Mouse (Mus musculus) ZHBTc4 (cell line): Measurements from ENCODE around the gene Rock2.
"Not testable (repeated sequence)": the region's sequence is repeated elsewhere in the genome, so short reads cannot be mapped to it uniquely, and the experiment has no call there.

Experiments
- DNase-seq: peaks from one replicate; pipeline ENCODE4 v3.0.0-alpha.2; 2011; ENCODE audit warnings: low read depth, low spot score

Rock2 gene

DNA sequence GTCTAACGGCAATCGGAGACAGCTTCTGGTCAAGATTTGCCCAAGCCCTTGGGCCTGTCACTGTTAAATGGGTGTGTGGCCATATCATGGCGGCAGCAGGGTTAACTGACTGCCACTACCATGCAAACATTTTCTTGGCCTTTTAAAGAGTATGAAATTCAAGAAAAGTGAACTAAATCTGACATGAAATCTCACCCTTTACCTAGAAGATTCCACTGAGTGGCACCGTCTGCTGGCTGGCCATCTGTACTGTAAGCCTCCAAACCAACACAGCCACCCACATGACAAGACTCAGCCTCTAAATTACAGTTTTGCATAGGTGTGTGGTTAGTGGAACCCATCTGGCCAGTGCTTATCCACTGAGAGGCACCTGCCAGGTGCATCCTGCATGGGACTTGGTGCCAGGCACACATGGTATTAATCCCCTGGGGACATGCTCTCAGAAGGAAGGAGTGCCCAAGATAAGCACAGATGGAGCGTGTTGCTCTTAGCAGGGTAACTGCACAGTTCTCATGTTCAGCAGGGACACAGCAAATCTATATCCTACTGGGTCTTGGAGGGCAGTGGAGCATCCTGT, 102.3 kb downstream of the Rock2 start:
- DNase-seq, result no peak

DNA sequence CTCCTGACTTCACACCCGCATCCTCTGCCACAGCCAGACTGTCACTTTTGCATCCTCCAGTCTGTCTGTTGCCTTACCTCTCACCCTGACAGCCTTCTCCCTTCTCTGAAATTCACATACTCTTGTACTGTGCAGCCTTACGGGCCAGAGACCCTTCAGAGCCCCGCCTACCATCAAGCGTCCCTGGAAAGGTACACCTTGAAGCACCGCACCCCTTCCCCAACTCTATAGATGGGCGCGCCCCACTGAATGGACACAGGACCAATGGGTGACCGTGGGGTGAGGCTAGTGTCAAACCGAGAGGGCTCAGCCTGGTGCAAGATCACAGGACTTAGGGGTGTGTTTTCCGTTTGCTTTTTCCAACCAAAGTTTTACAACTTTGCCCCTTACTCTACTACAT, 104.5 kb downstream of the Rock2 start:
- DNase-seq, result peak; percentile 48

DNA sequence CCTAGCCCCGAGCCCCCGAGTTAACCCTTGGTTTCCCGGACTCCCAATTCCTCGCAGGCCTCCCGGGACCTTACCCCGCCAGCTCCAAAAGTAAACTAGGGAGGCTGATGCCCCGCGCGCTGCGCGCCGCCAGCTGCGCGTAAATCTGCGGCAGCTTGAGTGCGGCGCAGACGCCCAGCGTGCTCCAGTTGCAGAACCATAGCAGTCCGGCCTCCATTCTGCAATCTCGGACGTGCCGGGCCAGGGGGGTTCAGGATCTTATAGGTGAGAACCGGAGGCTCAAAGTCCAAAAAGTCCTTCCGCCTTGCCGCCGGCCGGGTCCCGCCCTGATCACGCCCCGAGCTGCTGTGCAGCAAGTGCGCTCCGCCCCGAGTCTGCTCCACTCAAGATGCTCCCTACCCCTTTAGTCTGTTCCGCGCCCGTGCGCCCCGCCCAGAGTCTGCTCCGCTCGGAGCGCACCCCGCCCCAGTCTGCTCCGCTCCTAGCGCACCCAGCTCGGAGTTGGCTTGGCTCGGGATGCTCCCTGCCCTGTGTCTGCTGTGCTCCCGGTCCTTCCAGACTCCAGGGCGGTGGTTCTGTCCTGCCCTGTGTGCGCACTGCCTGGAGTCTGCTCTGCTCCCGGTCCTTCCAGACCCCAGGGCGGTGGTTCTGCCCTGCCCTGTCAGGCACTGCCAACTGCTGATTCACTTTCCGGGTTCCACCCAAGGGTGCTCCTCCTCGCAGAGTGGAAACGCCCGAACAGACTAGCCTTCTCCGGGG, 105.2 kb downstream of the Rock2 start, which contains the start of gene Pqlc3:
Gene Pqlc3, minus strand, starts transcription at position 670 of the 759 bp plus-strand sequence.
- peak; percentile 98 for DNase-seq

DNA sequence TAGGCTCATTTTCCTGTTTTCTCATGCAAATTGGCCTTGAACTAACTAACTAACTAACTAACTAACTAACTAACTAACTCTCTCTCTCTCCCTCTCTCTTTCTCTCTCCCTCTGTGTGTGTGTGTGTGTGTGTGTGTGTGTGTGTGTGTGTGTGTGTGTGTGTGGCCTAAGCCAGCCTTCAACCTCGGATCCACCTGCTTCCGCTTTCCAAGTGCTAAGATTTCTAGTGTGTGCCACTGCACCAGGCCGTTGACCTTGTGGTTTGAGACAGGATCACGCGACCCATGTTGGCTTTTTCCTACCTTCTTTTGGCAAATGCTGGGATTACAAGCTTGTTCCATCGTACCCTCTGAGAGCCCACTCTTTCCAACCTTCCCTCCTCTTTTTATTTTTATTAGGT, 105.9 kb downstream of the Rock2 start:
- peak; percentile 50 for DNase-seq

DNA sequence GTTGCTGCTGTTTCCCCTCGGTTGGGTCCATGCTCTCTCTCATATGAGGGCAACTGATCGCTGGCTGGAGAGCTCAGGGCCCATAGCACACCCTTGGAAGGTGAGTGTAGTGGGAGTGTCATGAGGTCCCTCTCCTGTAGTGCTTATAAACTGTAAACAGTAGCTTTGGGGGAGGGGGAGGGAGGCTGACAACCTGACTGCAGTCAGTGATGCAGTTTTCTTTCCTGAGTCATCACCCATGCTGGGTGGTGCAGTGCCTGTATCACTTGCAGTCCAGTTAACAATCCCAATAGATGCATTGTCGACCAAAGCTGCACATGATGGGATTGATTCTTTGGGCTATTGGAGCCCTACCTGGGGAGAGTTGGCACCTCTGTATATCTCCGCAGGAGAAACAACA, 106.5 kb downstream of the Rock2 start:
- peak; percentile 40 for DNase-seq

DNA sequence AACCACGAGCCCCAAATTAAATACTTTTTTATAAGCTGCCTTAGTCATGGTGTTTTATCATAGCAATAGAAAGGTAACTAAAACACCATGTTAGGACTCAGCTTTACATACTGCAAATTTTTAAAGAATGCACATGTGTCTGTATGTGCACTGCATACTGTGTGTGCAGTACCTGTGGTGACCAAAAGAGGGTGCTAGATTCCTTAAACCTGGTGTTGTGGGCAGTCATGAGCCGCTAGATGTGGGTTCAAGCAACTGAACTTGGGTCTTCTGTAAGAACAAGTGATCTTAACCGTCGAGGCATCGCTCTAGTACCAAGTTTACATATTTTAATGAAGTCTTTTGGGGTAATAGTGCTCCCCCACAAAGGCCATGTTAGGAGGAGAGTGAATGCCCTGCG, 114.8 kb downstream of the Rock2 start:
- DNase-seq, result peak; percentile 69

DNA sequence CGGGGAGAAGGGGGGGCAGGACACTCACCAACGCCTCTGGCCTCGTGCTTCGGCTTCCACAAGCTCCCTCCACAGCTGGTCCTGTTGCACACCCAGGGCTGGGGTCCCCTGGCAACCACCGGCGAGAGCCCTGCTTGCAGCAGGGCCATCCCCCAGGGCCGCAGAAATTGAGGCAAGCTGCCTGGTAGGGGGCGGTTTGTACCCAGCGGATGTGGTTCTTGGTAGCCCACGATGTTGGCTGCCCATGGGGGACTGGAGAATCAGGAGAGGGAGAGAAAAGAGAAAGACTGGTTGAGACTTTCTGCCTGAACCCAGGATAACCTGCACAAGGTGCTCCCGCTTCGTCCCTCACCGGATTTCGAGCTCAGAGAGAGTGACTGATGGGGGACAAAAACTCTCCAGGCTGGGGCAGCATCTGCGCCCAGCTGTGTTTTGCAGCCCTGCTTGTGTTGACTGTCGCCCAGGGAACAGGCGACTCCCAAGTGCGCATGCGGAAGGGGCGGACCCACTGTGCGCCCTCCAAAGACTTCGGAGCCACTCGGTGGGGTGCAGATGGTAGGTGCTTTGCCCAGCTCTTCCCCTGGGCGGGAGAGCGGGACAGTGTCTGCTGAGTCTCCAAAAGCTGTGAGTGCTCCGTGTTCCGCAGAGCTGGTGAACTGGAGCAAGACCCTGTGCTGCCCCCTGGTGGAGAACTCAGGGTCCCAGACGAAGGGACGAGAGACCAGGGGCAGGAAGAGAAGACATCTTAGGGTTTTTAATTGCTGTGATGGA, 116.6 kb downstream of the Rock2 start, which contains the start of gene 2410004P03Rik:
Gene 2410004P03Rik, minus strand, starts transcription at position 628 of the 771 bp plus-strand sequence.
- DNase-seq, result peak; percentile 93

DNA sequence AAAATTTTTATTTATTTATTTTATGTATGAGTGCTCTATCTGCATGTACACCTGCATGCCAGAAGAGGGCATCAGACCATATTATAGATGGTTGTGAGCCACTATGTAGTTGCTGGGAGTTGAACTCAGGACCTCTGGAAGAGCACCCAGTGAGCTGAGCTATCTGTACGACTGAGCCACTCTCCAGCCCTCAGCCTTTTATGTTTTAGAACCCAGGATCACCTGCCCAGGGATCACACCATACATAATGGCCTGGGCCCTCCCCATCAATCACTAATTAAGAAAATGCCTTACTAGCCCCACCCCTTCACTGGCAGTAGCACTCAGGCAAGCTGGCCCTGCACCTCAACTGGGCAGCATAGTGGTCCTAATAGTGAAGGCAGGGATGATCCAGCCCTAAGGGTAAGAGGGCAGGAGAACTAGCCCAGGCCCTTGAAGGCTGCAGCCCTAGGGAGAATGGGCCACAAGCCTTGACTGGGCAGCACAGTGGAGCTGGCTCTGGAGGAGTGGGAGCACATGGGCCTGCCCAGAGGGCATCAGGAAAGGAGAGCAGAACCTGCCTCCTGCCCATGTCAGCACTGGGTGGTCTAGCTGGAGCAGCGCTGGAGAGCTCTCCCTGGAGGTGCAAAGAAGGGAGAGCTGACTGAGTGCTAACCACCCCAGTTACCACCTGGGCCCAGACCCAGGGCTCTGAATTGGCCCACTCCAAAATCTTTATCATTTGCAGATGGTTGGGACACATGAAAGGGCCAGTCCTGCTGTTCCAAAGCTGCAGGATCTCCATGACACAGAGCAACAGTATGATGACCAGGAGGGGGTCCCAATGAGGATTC, 117.6 kb downstream of the Rock2 start:
- no peak for DNase-seq

DNA sequence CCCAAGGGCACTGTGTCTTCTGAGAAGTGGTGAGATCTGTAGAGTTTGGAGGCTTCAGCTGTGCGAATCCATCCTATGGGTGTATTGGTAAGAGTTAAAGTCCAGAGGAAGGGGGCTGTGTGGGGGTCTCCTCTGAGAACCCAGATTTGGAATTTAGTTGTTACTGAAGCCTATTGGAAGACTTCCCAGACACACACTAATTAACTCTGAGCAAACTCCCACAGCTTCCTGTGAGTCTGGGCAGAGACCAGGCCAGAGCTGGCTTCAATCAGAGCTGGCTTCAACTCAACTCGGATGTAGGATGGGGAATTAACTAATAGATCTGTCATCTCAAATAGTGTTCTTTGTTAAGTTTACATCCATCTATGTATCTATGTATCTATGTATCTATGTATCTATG, 121.0 kb downstream of the Rock2 start:
- no peak for DNase-seq

DNA sequence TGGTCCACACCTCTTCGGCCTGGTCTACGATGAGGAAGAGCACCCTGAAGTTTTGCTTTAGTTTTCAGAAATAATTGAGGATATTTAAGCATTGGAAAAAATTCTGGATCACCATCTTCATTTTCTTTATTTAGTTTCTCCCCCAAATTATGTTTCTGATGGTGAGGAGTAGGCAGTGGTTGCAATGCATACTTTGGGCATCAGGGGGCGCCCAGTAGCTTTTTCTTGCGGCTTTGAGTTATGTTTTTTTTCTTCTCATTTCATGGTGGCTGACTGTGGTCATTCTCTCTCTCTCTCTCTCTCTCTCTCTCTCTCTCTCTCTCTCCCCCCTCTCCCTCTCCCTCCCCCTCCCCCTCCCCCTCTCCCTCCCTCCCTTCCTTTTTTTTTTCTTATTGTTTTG, 123.8 kb downstream of the Rock2 start:
- DNase-seq, result peak; percentile 48

DNA sequence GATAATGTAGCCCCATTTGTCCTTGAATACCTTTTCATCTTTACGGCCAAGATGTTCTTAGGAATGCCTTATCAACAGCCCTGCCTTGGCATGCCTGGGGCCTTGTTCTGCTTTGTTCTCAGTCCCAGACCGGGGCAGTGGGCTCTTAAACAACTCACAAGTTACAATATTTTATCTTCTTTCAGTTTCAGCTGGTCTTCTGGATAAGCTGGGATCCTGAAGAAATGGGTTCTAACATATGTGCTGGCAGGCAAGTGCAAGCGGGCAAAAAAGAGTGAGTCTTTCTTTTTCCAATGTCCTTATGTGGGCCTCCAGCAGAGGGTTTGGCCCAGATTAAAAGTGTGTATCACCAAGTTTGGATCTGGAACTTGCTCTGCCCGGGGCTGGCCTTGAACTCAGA, 126.4 kb downstream of the Rock2 start:
- DNase-seq, result not testable (repeated sequence)

DNA sequence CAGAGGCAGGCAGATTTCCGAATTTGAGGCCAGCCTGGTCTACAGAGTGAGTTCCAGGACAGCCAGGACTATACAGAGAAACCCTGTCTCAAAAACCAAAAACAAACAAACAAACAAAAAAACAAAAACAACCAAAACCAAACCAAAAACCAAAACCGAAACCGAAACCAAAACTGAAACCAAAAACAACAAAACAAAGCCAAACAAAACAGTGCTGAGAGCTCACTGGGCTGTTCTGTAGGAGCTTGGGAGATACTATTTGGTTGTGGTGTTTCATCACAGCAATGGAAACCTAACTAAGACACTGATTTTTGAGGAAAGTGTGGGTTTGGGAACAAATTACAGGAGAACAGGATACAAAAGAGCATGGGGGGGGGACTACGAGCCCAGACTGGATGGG, 127.5 kb downstream of the Rock2 start:
- no peak for DNase-seq

DNA sequence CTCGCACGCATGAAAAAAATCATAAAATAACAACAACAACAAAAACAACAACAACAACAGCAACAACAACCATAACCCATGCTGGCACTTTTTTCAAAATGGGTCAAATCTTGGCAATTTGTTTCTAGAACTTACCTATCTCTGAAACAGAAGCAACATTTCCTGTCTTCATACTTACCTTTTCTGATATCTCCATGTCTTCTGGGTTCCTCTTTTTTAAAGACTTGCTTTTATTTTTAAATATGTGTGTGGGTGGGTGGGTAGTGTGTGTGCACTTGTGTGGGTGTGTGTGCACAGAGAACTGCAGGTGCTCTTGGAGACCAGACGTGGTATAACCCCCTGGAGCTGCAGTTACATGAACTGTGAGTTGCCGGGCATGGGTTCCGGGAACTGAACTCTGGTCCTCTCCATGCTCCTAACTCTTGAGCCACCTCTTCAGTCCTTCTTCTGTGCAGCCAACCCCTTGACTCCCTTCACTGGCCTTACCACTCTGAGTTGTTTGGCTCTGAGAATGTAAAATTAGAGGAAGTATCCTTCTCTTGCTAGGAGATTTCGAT, 129.9 kb downstream of the Rock2 start:
- DNase-seq, result no peak

DNA sequence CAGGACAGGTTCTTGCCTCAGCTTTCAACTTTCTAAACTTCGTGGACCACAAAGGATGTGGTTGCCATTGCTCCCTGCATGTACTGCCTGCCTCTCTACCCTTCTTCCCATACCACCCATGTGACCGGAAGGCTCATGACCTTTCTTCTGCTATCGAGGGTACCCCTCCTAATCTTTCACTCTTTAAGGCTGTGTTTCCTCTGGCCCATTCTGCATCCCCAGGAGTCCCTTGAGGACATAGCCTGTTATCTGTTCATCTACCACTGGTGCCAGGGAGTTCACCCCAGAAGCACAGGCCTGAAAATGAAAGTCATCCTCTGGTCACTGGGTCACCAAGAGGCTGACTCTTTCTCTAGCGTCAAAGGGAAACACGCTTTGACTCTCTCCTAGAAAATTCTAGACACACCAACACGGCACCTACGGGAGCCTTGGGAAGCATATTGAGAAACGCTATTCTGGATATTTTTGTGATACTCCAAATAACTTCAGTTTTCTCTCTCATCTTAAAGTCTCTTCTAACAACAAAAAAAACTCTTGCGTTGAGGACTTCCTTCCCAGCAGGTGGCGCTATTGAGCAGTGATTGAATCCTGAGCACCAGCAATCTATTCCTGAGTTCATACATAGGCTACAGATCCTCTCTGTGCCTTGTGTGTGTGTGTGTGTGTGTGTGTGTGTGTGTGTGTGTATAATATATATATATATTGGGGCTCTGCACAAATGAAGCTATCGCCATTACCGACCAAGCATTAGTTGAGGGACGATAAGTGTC, 138.2 kb downstream of the Rock2 start:
- DNase-seq, result peak; percentile 81

DNA sequence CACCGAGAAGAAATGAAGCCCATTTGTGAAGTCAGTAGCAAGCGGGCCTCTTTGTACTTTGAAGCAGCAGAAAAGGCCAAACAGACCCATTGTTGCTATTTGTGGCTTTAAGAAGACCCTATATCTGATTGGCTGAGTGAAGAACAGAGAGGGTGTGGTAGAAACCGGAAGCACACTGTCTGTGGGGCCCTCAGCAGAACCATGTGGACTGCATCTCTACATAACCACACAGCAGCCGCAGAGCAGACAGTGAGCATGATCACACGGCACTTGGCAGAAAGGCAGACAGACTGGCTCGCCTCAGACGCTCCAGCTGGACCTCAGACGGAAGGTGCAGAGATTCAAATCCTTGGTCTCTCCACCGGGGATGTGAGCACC, 138.8 kb downstream of the Rock2 start:
- peak; percentile 42 for DNase-seq

DNA sequence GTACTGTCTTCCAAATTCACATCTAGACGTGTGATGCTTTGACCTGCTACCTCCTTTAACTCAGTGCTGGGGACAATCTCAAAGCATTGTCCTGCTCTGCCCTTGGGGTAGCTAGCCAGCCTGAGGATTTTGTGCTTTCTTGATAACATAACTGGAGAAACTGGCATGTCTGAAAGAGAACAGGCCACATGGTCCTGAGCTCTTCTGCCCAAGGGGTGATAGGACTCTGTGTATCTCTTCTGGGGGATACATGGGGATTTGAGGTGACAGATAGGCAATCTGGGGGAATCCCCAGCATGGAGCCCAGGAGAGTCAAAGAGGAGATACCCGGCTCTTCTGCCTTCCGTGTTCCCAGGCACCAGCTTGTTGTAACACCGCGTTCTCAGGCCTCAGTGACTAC, 140.0 kb downstream of the Rock2 start:
- DNase-seq, result no peak

DNA sequence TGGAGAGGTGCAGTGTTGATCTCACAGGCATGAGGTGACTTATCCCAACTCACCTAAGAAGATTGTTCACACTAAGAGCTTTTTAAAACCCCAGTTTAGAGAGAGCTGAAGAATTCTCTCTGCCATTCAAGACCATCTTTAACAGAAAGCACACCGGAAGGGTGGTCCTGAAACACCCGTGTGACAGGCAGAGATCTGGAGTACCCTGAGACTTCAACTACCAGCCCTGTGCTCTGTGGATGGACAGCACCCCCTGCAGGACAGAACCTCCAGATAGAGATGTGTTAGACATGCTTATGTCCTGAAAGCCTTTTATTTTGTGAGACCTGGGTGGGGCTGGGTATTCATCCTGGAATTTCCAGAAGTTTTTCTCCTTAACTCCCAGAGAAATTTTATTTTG, 140.4 kb downstream of the Rock2 start:
- DNase-seq, result peak; percentile 88

DNA sequence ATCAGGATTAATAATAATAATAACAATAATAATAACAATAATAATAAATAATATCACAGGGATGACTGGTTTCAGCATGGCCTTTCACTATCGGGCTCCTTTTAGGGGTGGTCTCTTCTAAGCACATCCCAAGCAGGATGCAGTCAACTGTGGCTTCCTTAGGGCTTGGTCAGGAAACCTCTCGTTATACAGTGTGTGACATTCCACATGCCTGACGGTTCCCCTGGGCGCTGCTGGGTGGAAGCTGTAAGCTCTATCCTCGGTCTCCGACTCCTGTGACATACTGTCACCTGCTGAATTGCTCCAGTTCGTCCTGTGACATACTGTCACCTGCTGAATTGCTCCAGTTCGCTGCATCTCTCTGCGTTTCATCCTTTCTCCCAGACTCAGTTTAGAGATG, 141.8 kb downstream of the Rock2 start:
- no peak for DNase-seq

DNA sequence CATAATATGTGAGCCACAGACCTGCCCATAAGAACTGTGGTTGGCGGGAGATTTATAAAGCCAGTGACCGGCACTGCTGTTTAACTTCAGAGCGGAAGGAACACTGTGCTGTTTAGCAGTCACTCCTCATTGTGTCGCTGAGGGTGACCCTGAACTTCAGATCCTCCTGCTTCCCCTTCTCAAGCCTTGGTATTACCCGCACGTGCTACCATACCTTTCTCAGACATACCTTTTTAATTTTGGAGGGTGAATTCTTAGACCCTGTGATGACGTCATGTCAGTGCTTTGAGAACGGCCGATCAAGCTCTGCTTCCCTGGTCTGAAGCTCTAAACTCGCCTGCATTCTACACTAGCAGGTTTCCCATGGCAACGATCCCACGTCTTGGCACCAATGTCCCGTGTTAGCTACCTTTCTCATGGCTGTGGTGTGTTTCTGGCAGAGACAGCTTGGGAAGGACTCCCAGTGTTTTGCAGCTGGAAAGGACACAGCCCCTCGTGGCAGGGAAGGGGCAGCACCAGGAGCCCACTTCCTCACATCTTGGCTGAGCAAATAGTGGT, 142.4 kb downstream of the Rock2 start:
- no peak for DNase-seq
